Mouse (Mus musculus): ENCODE results near the gene Cbfa2t2.

The Cbfa2t2 gene

GRCm38 (mm10) chr2:154538710-154539109 is 102.4 kb downstream of the Cbfa2t2 start:
- DNase-seq (ENCODE audit: low spot score): no peak

GRCm38 (mm10) chr2:154539720-154540119 is 103.4 kb downstream of the Cbfa2t2 start:
- DNase-seq (ENCODE audit: low spot score): peak; percentile 74

GRCm38 (mm10) chr2:154541630-154542029 is 105.3 kb downstream of the Cbfa2t2 start:
- no peak for DNase-seq (ENCODE audit: low spot score)

DNA sequence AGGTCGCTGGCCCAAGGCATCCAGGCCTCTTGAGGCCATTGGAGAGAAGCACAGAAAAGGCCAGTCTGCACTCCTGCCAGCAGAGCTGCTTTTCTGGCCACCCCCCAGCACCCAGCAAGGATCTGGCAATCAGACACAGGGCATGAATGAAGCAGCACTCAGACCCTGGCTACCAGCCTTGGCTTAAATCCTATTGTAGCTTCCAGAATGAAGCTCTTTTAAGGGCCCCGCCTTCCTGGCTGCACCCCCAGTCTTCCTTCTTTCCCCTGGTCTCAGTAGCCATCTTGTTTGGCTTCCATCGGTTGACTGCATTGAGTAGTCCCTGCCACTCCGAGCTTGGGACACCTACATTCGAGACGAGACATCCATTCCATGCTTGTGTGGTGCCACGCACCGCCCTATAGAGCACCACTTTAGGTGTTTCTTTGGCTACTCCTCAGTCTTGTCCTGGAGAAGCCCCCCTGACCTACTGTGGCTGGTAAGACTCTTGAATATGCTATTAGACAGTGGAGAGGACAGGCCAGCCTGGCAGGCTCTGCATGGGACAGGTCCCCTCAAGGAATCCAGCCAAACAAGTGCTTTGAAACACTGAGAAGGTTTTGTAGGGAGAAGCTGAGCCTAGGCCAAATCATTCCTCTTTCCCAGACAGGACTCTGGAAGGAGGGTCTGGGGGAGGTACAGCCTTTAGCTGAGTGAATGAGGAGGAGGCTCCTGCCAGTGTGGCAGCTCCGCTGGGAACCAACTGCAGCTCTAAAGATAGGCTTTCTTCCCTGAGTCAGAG is 107.5 kb downstream of the Cbfa2t2 start:
- DNase-seq (ENCODE audit: low spot score): peak; percentile 96

GRCm38 (mm10) chr2:154546711-154547110 is 110.4 kb downstream of the Cbfa2t2 start, which contains the start of gene 1700003F12Rik:
TSS of gene 1700003F12Rik (plus strand) at chr2:154547085.
- no peak for DNase-seq (ENCODE audit: low spot score)

GRCm38 (mm10) chr2:154548688-154549087 is 112.4 kb downstream of the Cbfa2t2 start:
- peak; percentile 69 for DNase-seq (ENCODE audit: low spot score)

GRCm38 (mm10) chr2:154549127-154549885 is 113.0 kb downstream of the Cbfa2t2 start:
- no peak for DNase-seq (ENCODE audit: low spot score)

DNA sequence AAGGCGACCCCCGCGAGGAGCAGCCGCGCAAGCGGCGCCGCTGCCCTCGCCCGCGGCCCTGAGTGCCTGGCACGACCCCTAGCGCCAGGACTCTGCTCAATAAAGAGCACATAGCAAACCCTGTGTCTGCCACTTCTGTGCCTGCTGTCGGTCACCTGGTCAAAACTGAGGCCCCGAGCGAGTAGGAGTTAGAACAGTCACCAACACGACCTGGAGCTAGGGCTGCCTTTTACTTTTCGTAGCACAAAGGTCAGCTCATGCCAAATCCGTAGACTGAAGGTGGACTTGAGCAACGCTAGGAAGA is 113.6 kb downstream of the Cbfa2t2 start:
- no peak for DNase-seq (ENCODE audit: low spot score)

- DNase-seq (ENCODE audit: low spot score): no peak
Observed at GRCm38 (mm10) chr2:154550937-154551336, 114.7 kb downstream of the Cbfa2t2 start.

DNA sequence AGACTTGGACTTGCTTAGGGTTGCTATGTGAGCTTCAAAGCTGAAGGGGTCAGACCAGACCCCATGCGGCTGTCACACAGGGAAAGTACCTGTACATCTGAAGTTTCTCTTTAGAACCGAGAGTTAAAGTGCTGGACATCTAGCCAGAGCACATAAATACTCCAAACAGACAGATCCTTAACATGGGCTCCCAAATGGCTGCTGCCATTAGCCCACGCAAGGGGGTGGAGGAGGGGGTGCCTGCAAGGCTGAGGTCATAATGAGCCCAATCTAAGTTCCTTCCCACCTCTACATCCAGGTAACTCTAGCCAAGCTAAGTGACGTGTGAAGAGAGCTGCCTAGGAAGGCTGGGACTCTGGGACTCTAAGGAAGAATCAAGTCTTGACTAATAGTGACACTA is 115.2 kb downstream of the Cbfa2t2 start, which contains the start of gene Actl10:
Gene Actl10, plus strand, starts transcription at position 301 of the 400 bp plus-strand sequence.
- DNase-seq (ENCODE audit: low spot score): no peak

DNA sequence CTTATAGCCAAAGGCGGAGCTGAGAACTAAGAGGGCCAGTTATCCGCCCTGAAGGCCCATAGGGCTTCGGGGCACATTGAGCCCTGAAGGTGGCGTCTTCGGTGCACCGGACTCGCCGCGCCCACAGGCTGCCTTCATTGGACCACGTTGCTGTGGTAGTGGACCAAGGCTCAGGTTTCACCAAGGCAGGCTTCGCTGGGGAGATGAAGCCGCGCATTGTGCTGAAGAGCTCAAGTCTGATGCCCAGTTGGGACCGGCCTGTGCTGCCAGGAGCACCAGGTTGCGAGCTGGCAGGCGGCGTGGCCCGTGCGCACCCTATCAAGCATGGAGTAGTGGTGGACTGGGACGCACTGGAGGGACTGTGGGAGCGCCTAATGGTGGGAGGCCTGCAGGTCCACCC is 115.6 kb downstream of the Cbfa2t2 start:
- DNase-seq (ENCODE audit: low spot score): no peak

GRCm38 (mm10) chr2:154552424-154552907 is 116.2 kb downstream of the Cbfa2t2 start:
- no peak for DNase-seq (ENCODE audit: low spot score)

- DNase-seq (ENCODE audit: low spot score): no peak
Observed at GRCm38 (mm10) chr2:154555235-154555634, 119.0 kb downstream of the Cbfa2t2 start.

- DNase-seq (ENCODE audit: low spot score): no peak
Observed at GRCm38 (mm10) chr2:154557184-154557832, 121.0 kb downstream of the Cbfa2t2 start.

GRCm38 (mm10) chr2:154558264-154559039 is 122.2 kb downstream of the Cbfa2t2 start, which contains the start of gene Necab3:
TSS of gene Necab3 (minus strand) at chr2:154558890.
- DNase-seq (ENCODE audit: low spot score): no peak

DNA sequence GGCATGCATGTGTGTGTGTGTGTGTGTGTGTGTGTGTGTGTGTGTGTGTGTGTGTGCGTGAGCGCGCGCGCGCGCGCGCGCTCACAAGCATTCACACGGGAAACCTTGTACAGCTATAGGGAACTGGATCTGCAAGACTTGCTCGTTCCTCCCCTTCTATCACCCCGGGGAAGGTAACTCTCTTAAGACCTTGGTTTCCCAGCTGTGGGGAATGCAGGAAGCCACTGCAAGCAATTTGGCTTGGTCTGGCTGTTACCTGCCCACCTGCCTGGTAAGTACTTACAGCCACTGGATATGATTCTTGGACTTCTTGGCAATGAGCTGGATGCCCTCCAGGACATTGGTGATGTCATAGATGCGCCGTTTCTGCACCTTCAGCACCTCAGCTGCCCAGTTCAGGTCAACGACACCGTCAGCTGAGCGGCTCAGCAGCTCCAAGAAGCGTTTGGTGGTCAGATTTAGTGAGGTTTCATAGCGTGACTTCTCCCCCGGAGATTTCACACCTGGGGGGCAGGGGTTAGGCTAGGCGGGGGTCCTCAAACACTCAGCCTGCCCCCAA is 127.4 kb downstream of the Cbfa2t2 start:
- no peak for DNase-seq (ENCODE audit: low spot score)

DNA sequence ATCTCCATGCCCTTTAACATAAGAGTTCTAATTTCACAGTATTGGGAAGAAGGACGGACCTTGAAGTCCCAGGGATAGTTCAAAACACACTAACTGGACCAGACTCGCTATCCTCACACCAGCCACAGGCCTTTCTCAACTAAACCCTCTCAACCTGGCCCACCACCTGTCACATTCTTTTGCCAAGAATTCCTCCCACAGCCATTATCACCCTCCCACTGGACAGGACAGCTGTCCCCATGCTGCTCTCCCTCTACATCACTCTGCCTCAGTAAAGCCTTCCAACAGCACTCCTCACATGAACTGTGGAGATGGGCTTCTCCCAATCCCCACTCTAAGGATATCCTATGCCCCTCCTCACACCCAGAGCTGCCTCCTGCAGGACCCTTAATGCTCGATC is 129.3 kb downstream of the Cbfa2t2 start:
- no peak for DNase-seq (ENCODE audit: low spot score)

GRCm38 (mm10) chr2:154566641-154567040 is 130.4 kb downstream of the Cbfa2t2 start:
- DNase-seq (ENCODE audit: low spot score): no peak

- DNase-seq (ENCODE audit: low spot score): no peak
Observed at GRCm38 (mm10) chr2:154567766-154568165, 131.5 kb downstream of the Cbfa2t2 start.

GRCm38 (mm10) chr2:154568329-154569070 is 132.2 kb downstream of the Cbfa2t2 start:
- DNase-seq (ENCODE audit: low spot score): peak; percentile 76
